In genomic region chr9:108017127-108017526, GRCm38 (mm10) we compare ENCODE assay signal across 22 mouse cellular contexts. TPM values are rescaled to one million over a fixed set of nuclear protein-coding genes. Genes with fewer than 3 reads are reported as not detected.
"Had no signal": no experiment of that assay in that cellular context is flagged by ENCODE, and none has a peak within 500 bp of the region (broad histone marks: within the 10 kb centered on the region; RNA-seq: fewer than 3 reads in every experiment).

No protein-coding gene starts in this region.

- H3K9me3 ChIP-seq: limb, embryonic 10.5 days; limb, embryonic 13.5 days; liver, embryonic 12.5 days; liver, embryonic 15.5 days; lung, embryonic 15.5 days; megakaryocyte, embryonic 14.5 days; midbrain, embryonic 10.5 days; midbrain, embryonic 13.5 days had no signal

- H3K27ac ChIP-seq: kidney, postnatal 0 days; layer of hippocampus, adult 2 months; limb, embryonic 10.5 days; limb, embryonic 13.5 days; liver, embryonic 12.5 days; liver, embryonic 15.5 days; lung, embryonic 15.5 days; midbrain, embryonic 10.5 days; midbrain, embryonic 13.5 days; stomach, postnatal 0 days had no signal

- H3K4me1 ChIP-seq: limb, embryonic 10.5 days; limb, embryonic 13.5 days; midbrain, embryonic 10.5 days; midbrain, embryonic 13.5 days had no signal

- ATAC-seq: intestine, postnatal 0 days; liver, embryonic 12.5 days; midbrain, embryonic 13.5 days had no signal

- H3K27me3 ChIP-seq: limb, embryonic 13.5 days; liver, embryonic 12.5 days; liver, embryonic 15.5 days; lung, embryonic 15.5 days; megakaryocyte, embryonic 14.5 days; midbrain, embryonic 13.5 days had no signal

- H3K9ac ChIP-seq: limb, embryonic 13.5 days; liver, embryonic 12.5 days; liver, embryonic 15.5 days; lung, embryonic 15.5 days; midbrain, embryonic 13.5 days had no signal

- H3K4me3 ChIP-seq: layer of hippocampus, adult 2 months; limb, embryonic 10.5 days; limb, embryonic 13.5 days; liver, embryonic 12.5 days; liver, embryonic 15.5 days; lung, embryonic 15.5 days; megakaryocyte, embryonic 14.5 days; midbrain, embryonic 10.5 days; midbrain, embryonic 13.5 days had no signal

- DNase-seq: kidney, adult 2 months; kidney, postnatal 25 days; layer of hippocampus, adult 9-11 months; liver; lung, adult 18-20 months; lung, postnatal 10 days; lung, postnatal 36 days; thymus, postnatal 25 days had no signal

- H3K4me2 ChIP-seq: limb, embryonic 13.5 days; liver, embryonic 12.5 days; liver, embryonic 15.5 days; lung, embryonic 15.5 days; midbrain, embryonic 13.5 days had no signal

RNA-seq across cellular contexts. Expression of gene Gm20662, which starts 21.0 kb away (rescaled TPM):
- polyA plus RNA-seq: intestine, postnatal 0 days; liver, embryonic 15.5 days; neural tube, embryonic 14.5 days; thymus, postnatal 0 days had no signal
